Mouse (Mus musculus) 3T3-L1 (cell line): ENCODE results near the gene Krt39.

Experiments used
- DNase-seq: peaks from one replicate; pipeline ENCODE4 v3.0.0-alpha.2; 2015; ENCODE audit warnings: low read depth, low spot score

Gene Krt39

GRCm38 (mm10) chr11:99521288-99521860 is at the start of gene Krt39:
Gene Krt39, minus strand, starts transcription at chr11:99521338.
- DNase-seq: no peak

- DNase-seq: no peak
These were observed 45.4 kb upstream of the Krt39 start, which contains the start of gene Krtap3-1 for GRCm38 (mm10) chr11:99566530-99566929. Gene Krtap3-1, minus strand, starts transcription at chr11:99566630.

- DNase-seq: peak; percentile 39
These were observed 41.4 kb upstream of the Krt39 start for GRCm38 (mm10) chr11:99562580-99562979.

- no peak for DNase-seq
These were observed 38.2 kb upstream of the Krt39 start, which contains the start of gene Gm11939 for GRCm38 (mm10) chr11:99559366-99559765. Gene Gm11939, minus strand, starts transcription at chr11:99559466.

- peak; percentile 32 for DNase-seq
These were observed 37.0 kb upstream of the Krt39 start for GRCm38 (mm10) chr11:99557976-99558745.

GRCm38 (mm10) chr11:99556753-99557152 is 35.6 kb upstream of the Krt39 start, which contains the start of gene Krtap3-2:
Gene Krtap3-2, minus strand, starts transcription at chr11:99556853.
- DNase-seq: no peak

GRCm38 (mm10) chr11:99556195-99556594 is 35.1 kb upstream of the Krt39 start:
- no peak for DNase-seq

GRCm38 (mm10) chr11:99550765-99551164 is 29.6 kb upstream of the Krt39 start, which contains the start of gene Krtap3-3:
Gene Krtap3-3, minus strand, starts transcription at chr11:99550865.
- no peak for DNase-seq

- no peak for DNase-seq
These were observed 26.8 kb upstream of the Krt39 start for GRCm38 (mm10) chr11:99547892-99548291.

- DNase-seq: no peak
These were observed 18.6 kb upstream of the Krt39 start for GRCm38 (mm10) chr11:99539721-99540120.

- DNase-seq: no peak
These were observed 7.0 kb downstream of the Krt39 start for GRCm38 (mm10) chr11:99514098-99514497.

GRCm38 (mm10) chr11:99500095-99500805 is 20.9 kb downstream of the Krt39 start:
- no peak for DNase-seq

- DNase-seq: no peak
These were observed 24.7 kb downstream of the Krt39 start for GRCm38 (mm10) chr11:99496460-99496859.

- no peak for DNase-seq
These were observed 26.4 kb downstream of the Krt39 start for GRCm38 (mm10) chr11:99494741-99495140.

GRCm38 (mm10) chr11:99493574-99493850 is 27.6 kb downstream of the Krt39 start:
- no peak for DNase-seq

- DNase-seq: no peak
These were observed 28.2 kb downstream of the Krt39 start, which contains the start of gene Krt23 for GRCm38 (mm10) chr11:99492733-99493573. Gene Krt23, minus strand, starts transcription at chr11:99493137.

GRCm38 (mm10) chr11:99491040-99491439 is 30.1 kb downstream of the Krt39 start:
- no peak for DNase-seq

GRCm38 (mm10) chr11:99490624-99491023 is 30.5 kb downstream of the Krt39 start:
- DNase-seq: no peak

GRCm38 (mm10) chr11:99489233-99489632 is 31.9 kb downstream of the Krt39 start:
- DNase-seq: no peak

GRCm38 (mm10) chr11:99474981-99475380 is 46.2 kb downstream of the Krt39 start:
- no peak for DNase-seq

GRCm38 (mm10) chr11:99473433-99473832 is 47.7 kb downstream of the Krt39 start:
- no peak for DNase-seq
